Mouse (Mus musculus): ENCODE results near the gene Trpm8. TPM values are rescaled to one million over a fixed set of nuclear protein-coding genes. Genes with fewer than 3 reads are reported as not detected.
A peak's percentile ranks its signal among the peaks of the same experiment; 100 is the strongest.

Gene Trpm8
- polyA plus RNA-seq, 1 experiment from 2014 or later = 0.17 TPM

DNA sequence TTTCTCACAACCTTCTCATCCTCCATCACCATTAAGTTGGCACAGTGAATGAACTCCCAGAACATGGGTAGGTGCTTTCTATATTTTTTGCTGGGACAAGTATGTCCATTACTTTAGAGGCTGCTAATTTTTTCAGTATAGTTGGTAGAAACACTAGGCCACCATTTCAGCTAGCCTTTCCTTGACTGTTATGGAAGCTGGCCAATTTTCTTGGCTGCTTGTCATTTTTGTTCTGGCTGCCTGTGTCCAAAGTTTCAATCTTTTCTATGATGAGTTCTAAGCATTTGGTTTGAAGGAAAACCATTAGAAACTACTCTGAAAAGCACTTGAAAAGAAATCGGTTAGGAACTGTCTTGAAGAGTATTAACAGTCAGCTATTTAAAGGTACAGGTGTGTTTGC is 101.0 kb downstream of the Trpm8 start:
- DNase-seq (ENCODE audit: low spot score) = no peak
- Histone ChIP-seq H3K4me3 (replicated peaks; ENCODE audit: low read length) (no peak overlapping the region), H3K27ac (no peak overlapping the region), H3K9me3 (ENCODE audit: control insufficient read depth, low read length) (peaks cover 5% of the 10 kb centered on the region; the same call in 1 of the 2 replicates), H3K27me3 (ENCODE audit: control insufficient read depth, insufficient read depth, low read length) (no peaks in the 10 kb centered on the region), H3K36me3 (replicated peaks; ENCODE audit: control insufficient read depth, insufficient read depth) (no peaks in the 10 kb centered on the region), H3K4me2 (replicated peaks) (no peak overlapping the region), H3K4me1 (replicated peaks; ENCODE audit: control insufficient read depth, insufficient read depth, low read length) (no peaks in the 10 kb centered on the region), H3K9ac (no peak overlapping the region)
- ATAC-seq (ENCODE audit: low FRiP score) = no peak
- 91% methylated on average over 1 of the region's 1 CpGs for WGBS

DNA sequence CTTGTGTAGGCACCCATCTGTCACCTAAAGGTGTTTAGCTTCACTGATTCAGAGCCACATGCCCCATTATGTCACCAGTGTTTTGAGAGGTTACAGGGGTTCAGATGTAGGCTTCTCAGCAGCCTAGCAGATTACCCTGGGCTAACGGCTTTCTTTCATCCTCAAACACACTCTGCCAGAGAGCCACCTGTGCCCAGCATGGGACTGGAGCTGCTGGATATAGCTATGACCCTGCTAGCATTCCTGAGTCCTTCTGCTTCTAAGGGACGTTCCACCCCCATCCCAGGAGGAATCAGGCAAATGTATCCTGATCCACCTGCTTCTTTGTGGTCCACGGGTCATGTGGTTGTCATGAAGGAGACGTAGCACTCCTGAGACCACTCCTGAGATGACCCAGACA is 114.2 kb downstream of the Trpm8 start:
- WGBS = 79% methylated on average over 4 of the region's 4 CpGs
- H3K4me3 ChIP-seq (replicated peaks; ENCODE audit: low read length) = no peak overlapping the region
- no peak overlapping the region for H3K27ac ChIP-seq
- no peaks in the 10 kb centered on the region for H3K4me1 ChIP-seq (replicated peaks; ENCODE audit: control insufficient read depth, insufficient read depth, low read length)
- no peak overlapping the region for H3K4me2 ChIP-seq (replicated peaks)
- no peaks in the 10 kb centered on the region for H3K36me3 ChIP-seq (replicated peaks; ENCODE audit: control insufficient read depth, insufficient read depth)
- ATAC-seq (ENCODE audit: low FRiP score) (no peak), DNase-seq (ENCODE audit: low spot score) (no peak)
- H3K9ac ChIP-seq = no peak overlapping the region
- no peaks in the 10 kb centered on the region for H3K9me3 ChIP-seq (ENCODE audit: control insufficient read depth, low read length)
- H3K27me3 ChIP-seq (ENCODE audit: control insufficient read depth, insufficient read depth, low read length) = no peaks in the 10 kb centered on the region

DNA sequence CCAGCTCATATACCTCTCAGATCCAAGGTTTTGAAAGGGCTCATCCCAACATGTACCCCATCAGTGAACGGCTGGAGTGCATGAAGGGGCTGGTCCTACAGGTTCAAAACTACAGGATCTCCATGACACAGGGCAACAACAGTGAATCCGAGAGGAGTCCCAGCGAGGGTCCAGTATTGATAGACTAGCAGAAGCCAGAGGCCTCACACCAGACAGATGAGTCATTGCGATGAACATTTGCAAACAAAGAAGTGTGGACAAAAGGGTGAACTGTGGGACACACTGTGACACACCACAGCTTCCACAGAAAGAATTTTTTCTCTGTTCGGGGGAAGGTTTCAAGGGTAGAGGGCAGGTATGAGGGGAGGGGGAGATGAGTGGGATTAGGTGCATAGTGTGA is 115.9 kb downstream of the Trpm8 start:
- 87% methylated on average over 5 of the region's 5 CpGs for WGBS
- H3K4me3 ChIP-seq (replicated peaks; ENCODE audit: low read length) = no peak overlapping the region

DNA sequence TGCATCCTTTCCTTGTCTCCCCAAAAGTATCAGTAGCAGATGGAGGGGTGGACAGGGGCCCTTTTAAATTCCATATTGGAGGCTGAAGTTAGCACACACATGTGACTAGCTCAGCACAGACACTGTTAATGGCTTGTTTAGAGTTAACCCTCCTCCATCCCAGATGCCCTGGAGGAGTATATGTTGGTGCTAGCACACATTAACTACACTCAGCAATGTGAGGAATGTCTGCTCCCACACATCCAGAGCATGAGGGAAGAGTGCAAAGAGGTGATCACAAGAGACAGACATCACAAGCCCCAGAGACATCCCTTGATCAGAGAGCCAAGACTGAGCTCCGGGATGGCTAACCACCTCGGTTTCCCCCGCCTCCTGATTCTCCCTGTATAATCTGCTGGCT is 125.9 kb downstream of the Trpm8 start:
- Histone ChIP-seq H3K9ac (no peak overlapping the region), H3K27me3 (ENCODE audit: control insufficient read depth, insufficient read depth, low read length) (no peaks in the 10 kb centered on the region), H3K4me2 (replicated peaks) (no peak overlapping the region), H3K4me1 (replicated peaks; ENCODE audit: control insufficient read depth, insufficient read depth, low read length) (peaks cover 18% of the 10 kb centered on the region; the same call in 1 of the 2 replicates), H3K27ac (no peak overlapping the region), H3K4me3 (replicated peaks; ENCODE audit: low read length) (no peak overlapping the region), H3K9me3 (ENCODE audit: control insufficient read depth, low read length) (no peaks in the 10 kb centered on the region), H3K36me3 (replicated peaks; ENCODE audit: control insufficient read depth, insufficient read depth) (no peaks in the 10 kb centered on the region)
- ATAC-seq (ENCODE audit: low FRiP score) = no peak
- 79% methylated on average over 3 of the region's 3 CpGs for WGBS
- no peak for DNase-seq (ENCODE audit: low spot score)

More for the DNA sequence above, 115.9 kb downstream of the Trpm8 start:
- ATAC-seq (ENCODE audit: low FRiP score) = no peak
- no peaks in the 10 kb centered on the region for H3K36me3 ChIP-seq (replicated peaks; ENCODE audit: control insufficient read depth, insufficient read depth)
- H3K9ac ChIP-seq = no peak overlapping the region
- H3K27ac ChIP-seq = no peak overlapping the region
- H3K4me2 ChIP-seq (replicated peaks) = no peak overlapping the region
- DNase-seq (ENCODE audit: low spot score) = no peak
- H3K4me1 ChIP-seq (replicated peaks; ENCODE audit: control insufficient read depth, insufficient read depth, low read length) = no peaks in the 10 kb centered on the region
- H3K27me3 ChIP-seq (ENCODE audit: control insufficient read depth, insufficient read depth, low read length) = no peaks in the 10 kb centered on the region
- H3K9me3 ChIP-seq (ENCODE audit: control insufficient read depth, low read length) = no peaks in the 10 kb centered on the region

DNA sequence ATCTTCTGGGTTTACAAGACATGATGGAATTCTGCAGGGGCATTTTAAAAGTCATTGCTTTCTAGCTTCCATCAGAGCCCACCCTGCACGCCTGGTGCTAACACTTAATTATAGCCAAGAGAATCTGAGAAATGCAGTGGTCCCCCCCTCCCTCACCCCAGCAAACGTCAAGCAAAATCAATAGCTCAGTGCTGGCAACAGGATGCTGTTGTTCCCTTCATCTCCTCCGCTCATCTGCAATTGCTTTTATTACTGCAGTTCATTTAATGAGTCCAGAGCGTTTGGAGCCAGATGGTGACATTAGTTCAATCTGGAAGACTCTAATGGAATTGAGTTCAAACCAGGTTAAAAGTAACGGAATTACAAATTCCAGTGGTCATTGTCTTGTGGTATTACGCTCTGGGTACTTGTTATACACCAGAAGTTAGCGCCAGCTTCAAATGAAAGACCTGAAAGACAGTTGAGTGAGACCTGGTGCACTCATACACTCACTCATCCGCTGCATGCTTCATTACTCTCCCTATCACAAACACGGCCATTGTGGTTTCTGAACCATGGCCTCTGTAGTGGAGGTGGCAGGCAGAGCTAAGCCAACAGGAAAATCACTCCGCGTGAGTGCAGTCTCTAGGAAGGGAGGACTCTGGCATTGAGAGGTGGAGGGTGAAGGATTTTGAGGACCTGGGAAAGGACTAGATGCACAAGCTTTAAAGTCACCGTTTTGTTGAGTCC is 128.8 kb downstream of the Trpm8 start:
- Histone ChIP-seq H3K36me3 (replicated peaks; ENCODE audit: control insufficient read depth, insufficient read depth) (no peaks in the 10 kb centered on the region), H3K4me2 (replicated peaks) (no peak overlapping the region), H3K4me3 (replicated peaks; ENCODE audit: low read length) (no peak overlapping the region), H3K9me3 (ENCODE audit: control insufficient read depth, low read length) (no peaks in the 10 kb centered on the region), H3K27ac (peak overlapping the region; percentile 21; the same call in 1 of the 2 replicates), H3K27me3 (ENCODE audit: control insufficient read depth, insufficient read depth, low read length) (no peaks in the 10 kb centered on the region), H3K9ac (no peak overlapping the region), H3K4me1 (replicated peaks; ENCODE audit: control insufficient read depth, insufficient read depth, low read length) (peaks cover 18% of the 10 kb centered on the region; the same call in 1 of the 2 replicates)
- 49% methylated on average over 12 of the region's 12 CpGs for WGBS
- ATAC-seq (ENCODE audit: low FRiP score) = peak; percentile 27; the same call in 1 of the 2 replicates
- DNase-seq (ENCODE audit: low spot score) = no peak

DNA sequence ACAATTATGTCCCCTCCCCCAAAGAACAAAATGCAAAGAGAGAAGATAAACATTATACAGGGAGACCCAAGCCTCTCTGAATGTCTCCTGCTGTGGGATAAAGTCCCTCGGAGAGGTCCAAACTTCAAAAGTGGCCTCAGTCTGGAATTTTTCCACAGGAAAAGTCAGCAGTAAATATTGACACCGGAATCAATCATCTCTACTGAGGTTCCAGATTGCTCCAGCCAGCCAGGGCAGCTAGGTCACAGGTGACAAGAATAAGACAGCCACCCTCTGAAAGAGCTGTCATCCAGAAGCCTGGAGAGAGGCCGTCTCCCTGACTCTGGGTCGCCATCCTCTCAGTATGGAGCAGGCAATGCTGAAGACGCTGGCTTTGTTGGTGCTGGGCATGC is 129.3 kb downstream of the Trpm8 start, which contains the start of gene Spp2:
Gene Spp2 (plus strand): TSS at position 155 of the 392 bp plus-strand sequence.
- peak within 1 kb of the TSS; percentile 21; the same call in 1 of the 2 replicates for H3K27ac ChIP-seq
- H3K9me3 ChIP-seq (ENCODE audit: control insufficient read depth, low read length) = no peaks in the 10 kb centered on the region
- WGBS = 75% methylated on average over 5 of the region's 5 CpGs
- no peak for DNase-seq (ENCODE audit: low spot score)
- no peaks in the 10 kb centered on the region for H3K27me3 ChIP-seq (ENCODE audit: control insufficient read depth, insufficient read depth, low read length)
- H3K9ac ChIP-seq = no peak within 1 kb of the TSS
- ATAC-seq (ENCODE audit: low FRiP score) = no peak
- no peaks in the 10 kb centered on the region for H3K36me3 ChIP-seq (replicated peaks; ENCODE audit: control insufficient read depth, insufficient read depth)
- no peak within 1 kb of the TSS for H3K4me2 ChIP-seq (replicated peaks)
- H3K4me3 ChIP-seq (replicated peaks; ENCODE audit: low read length) = no peak within 1 kb of the TSS
- H3K4me1 ChIP-seq (replicated peaks; ENCODE audit: control insufficient read depth, insufficient read depth, low read length) = peaks cover 18% of the 10 kb centered on the region; the same call in 1 of the 2 replicates

DNA sequence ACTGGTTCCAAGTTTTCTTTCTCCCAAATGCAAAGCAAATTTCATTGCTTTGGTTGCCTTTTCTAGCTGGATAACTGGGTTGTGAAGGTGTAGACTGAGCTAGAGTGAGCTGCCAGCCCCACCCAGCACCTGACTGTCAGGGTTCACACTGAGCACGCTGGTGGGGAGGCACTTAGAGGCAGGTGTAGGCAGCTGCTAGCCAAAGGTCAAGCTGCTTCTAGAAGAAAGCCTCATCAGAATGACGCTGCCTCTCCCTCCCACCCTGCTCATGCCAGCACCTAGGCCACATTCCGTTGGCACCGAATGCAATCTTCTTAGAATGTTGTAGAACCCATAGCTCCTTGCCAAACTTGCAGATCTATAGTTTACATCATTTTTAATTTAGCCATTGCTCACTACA is 130.9 kb downstream of the Trpm8 start:
- Histone ChIP-seq H3K9ac (no peak overlapping the region), H3K9me3 (ENCODE audit: control insufficient read depth, low read length) (no peaks in the 10 kb centered on the region), H3K27ac (no peak overlapping the region), H3K27me3 (ENCODE audit: control insufficient read depth, insufficient read depth, low read length) (no peaks in the 10 kb centered on the region), H3K4me3 (replicated peaks; ENCODE audit: low read length) (no peak overlapping the region), H3K36me3 (replicated peaks; ENCODE audit: control insufficient read depth, insufficient read depth) (no peaks in the 10 kb centered on the region), H3K4me1 (replicated peaks; ENCODE audit: control insufficient read depth, insufficient read depth, low read length) (peaks cover 25% of the 10 kb centered on the region; the same call in 1 of the 2 replicates), H3K4me2 (replicated peaks) (no peak overlapping the region)
- DNase-seq (ENCODE audit: low spot score) (no peak), ATAC-seq (ENCODE audit: low FRiP score) (no peak)
- 89% methylated on average over 4 of the region's 4 CpGs for WGBS

DNA sequence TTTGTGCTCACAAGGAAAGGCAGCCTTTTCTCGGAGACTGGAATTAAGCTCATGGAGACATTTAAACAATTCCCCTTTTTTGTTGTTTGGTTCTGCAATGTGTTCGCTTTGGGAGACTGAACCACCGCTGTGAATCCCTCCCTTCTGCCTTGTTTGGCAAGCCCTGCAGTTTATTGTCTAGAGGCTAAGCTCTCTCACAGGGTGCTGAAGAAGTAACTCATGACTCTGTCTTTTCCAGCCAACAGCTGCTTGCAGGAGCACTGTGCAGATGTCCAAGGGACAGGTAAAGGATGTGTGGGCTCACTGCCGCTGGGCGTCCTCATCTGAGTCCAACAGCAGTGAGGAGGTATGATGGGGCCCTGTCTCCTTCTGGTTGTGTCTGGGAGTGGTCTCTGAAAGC is 134.6 kb downstream of the Trpm8 start:
- no peak overlapping the region for H3K4me2 ChIP-seq (replicated peaks)
- no peaks in the 10 kb centered on the region for H3K36me3 ChIP-seq (replicated peaks; ENCODE audit: control insufficient read depth, insufficient read depth)
- H3K4me1 ChIP-seq (replicated peaks; ENCODE audit: control insufficient read depth, insufficient read depth, low read length) = peaks cover 7% of the 10 kb centered on the region; the same call in 1 of the 2 replicates
- ATAC-seq (ENCODE audit: low FRiP score) = no peak
- H3K9me3 ChIP-seq (ENCODE audit: control insufficient read depth, low read length) = no peaks in the 10 kb centered on the region
- H3K27me3 ChIP-seq (ENCODE audit: control insufficient read depth, insufficient read depth, low read length) = no peaks in the 10 kb centered on the region
- H3K4me3 ChIP-seq (replicated peaks; ENCODE audit: low read length) = no peak overlapping the region
- DNase-seq (ENCODE audit: low spot score) = no peak
- WGBS = 47% methylated on average over 5 of the region's 5 CpGs
- H3K27ac ChIP-seq = no peak overlapping the region
- H3K9ac ChIP-seq = no peak overlapping the region

DNA sequence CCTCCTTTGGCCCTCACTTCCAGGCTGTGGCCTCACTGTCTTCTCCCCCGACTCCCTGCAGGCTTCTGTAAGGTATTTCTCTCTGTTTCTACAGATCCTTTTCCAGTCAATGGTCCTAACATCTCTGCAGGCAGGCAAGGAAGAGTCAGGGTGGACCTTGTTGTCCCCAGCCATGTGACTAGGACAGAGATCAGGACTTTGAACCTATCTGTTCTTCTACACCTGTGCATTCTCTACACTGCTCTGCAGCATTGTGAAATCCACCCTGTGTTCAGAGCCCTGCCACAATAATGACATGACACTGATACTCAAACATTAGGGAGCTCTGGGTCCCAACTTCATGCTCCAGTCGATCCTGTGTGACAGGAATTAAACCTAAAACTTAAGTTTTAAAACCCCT is 141.5 kb downstream of the Trpm8 start:
- Histone ChIP-seq H3K4me2 (replicated peaks) (no peak overlapping the region), H3K9me3 (ENCODE audit: control insufficient read depth, low read length) (no peaks in the 10 kb centered on the region), H3K27ac (no peak overlapping the region), H3K36me3 (replicated peaks; ENCODE audit: control insufficient read depth, insufficient read depth) (no peaks in the 10 kb centered on the region), H3K27me3 (ENCODE audit: control insufficient read depth, insufficient read depth, low read length) (no peaks in the 10 kb centered on the region), H3K4me3 (replicated peaks; ENCODE audit: low read length) (no peak overlapping the region), H3K9ac (no peak overlapping the region), H3K4me1 (replicated peaks; ENCODE audit: control insufficient read depth, insufficient read depth, low read length) (no peaks in the 10 kb centered on the region)
- WGBS = 81% methylated on average over 2 of the region's 2 CpGs
- DNase-seq (ENCODE audit: low spot score) (no peak), ATAC-seq (ENCODE audit: low FRiP score) (no peak)
